Mouse (Mus musculus) embryonic facial prominence, embryonic 12.5 days (tissue): ENCODE results near the gene Ppp6r2. TPM values are rescaled to one million over a fixed set of nuclear protein-coding genes. Genes with fewer than 3 reads are reported as not detected.

ENCODE experiments used
- ATAC-seq: fragments of 200-750 bp; cut with Nextera tagmentation; 2 replicates; pipeline ENCODE4 v1.8.0; 2017; ENCODE audit not compliant: insufficient number of reproducible peaks, insufficient read depth, low FRiP score, low TSS enrichment
- H3K27ac ChIP-seq: fragments of 300-500 bp; sonication (generic); 2 replicates; pipeline ENCODE4 v1.5.1; 2016; ENCODE audit warnings: mild to moderate bottlenecking
- H3K27me3 ChIP-seq: fragments of 300-500 bp; sonication (generic); 2 replicates; pipeline ENCODE4 v1.6.1; 2016; ENCODE audit warnings: mild to moderate bottlenecking, moderate library complexity
- H3K36me3 ChIP-seq: fragments of 300-500 bp; sonication (generic); 2 replicates; pipeline ENCODE4 v1.6.1; 2016; ENCODE audit warnings: mild to moderate bottlenecking
- H3K4me1 ChIP-seq: fragments of 300-500 bp; sonication (generic); 2 replicates; pipeline ENCODE4 v1.6.1; 2016
- H3K4me2 ChIP-seq: fragments of 300-500 bp; sonication (generic); replicated peaks from 2 replicates; pipeline ENCODE4 v1.6.1; 2016; ENCODE audit warnings: mild to moderate bottlenecking, moderate library complexity
- H3K4me3 ChIP-seq: fragments of 300-500 bp; sonication (generic); 2 replicates; pipeline ENCODE4 v1.5.1; 2016; ENCODE audit warnings: mild to moderate bottlenecking
- H3K9ac ChIP-seq: fragments of 300-500 bp; sonication (generic); 2 replicates; pipeline ENCODE4 v1.6.1; 2016; ENCODE audit warnings: mild to moderate bottlenecking, moderate library complexity
- H3K9me3 ChIP-seq: fragments of 300-500 bp; sonication (generic); 2 replicates; pipeline ENCODE4 v1.6.1; 2016; ENCODE audit warnings: mild to moderate bottlenecking, moderate library complexity
- WGBS: fragments of 180-500 bp; shearing (Covaris S2); methylation state at CpG from one replicate; pipeline ENCODE4 v1.1.7; 2016; 5-methylcytosine and 5-hydroxymethylcytosine counted together
- polyA plus RNA-seq: library from polyadenylated mRNA; unstranded; fragments of >200 nt; fragmentation: Nextera tagmentation; extraction: Ambion mirVana; gene quantifications from 2 replicates; pipeline ENCODE4 v1.2.1, GENCODE M21; 2016

Ppp6r2 gene
- polyA plus RNA-seq, 1 experiment from 2014 or later: 38.9 TPM

- Histone ChIP-seq H3K27ac (no peak overlapping the region), H3K4me3 (no peak overlapping the region), H3K9ac (no peak overlapping the region), H3K36me3 (peaks cover 90% of the 10 kb centered on the region), H3K9me3 (no peaks in the 10 kb centered on the region), H3K4me1 (no peaks in the 10 kb centered on the region), H3K4me2 (no peak overlapping the region), H3K27me3 (no peaks in the 10 kb centered on the region)
- no peak for ATAC-seq
- 88% methylated on average over 8 of the region's 8 CpGs for WGBS
These were observed 84.3 kb downstream of the Ppp6r2 start for GRCm38 (mm10) chr15:89295580-89296165.

- peaks cover 90% of the 10 kb centered on the region for H3K36me3 ChIP-seq
- no peak for ATAC-seq
- no peaks in the 10 kb centered on the region for H3K4me1 ChIP-seq
- no peaks in the 10 kb centered on the region for H3K9me3 ChIP-seq
- 93% methylated on average over 1 of the region's 1 CpGs for WGBS
- H3K27ac ChIP-seq: no peak overlapping the region
- no peak overlapping the region for H3K9ac ChIP-seq
- no peaks in the 10 kb centered on the region for H3K27me3 ChIP-seq
- no peak overlapping the region for H3K4me2 ChIP-seq
- no peak overlapping the region for H3K4me3 ChIP-seq
These were observed 85.1 kb downstream of the Ppp6r2 start for GRCm38 (mm10) chr15:89296465-89296864.

DNA sequence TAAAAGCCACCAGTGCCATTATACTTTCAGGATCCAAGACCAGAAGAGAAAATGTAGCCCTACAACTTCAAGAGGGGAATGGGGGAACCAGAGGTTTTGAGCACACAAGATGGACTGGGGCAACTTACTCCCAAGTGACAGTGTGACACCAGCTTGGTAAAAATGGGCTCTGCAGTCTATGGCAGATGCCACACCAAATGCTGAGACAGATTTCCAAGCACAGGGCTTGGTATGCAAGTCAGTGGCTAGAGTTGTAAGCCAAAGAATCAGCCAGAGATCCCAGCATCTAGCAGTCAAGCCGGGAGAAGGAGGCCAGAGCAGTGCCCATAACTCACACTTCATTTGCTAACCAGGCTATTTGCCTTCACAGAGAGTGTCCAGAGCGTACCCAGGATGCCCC lies 86.3 kb downstream of the Ppp6r2 start:
- no peak for ATAC-seq
- 95% methylated on average over 2 of the region's 2 CpGs for WGBS
- Histone ChIP-seq H3K27ac (no peak overlapping the region), H3K4me2 (no peak overlapping the region), H3K36me3 (peaks cover 90% of the 10 kb centered on the region), H3K27me3 (no peaks in the 10 kb centered on the region), H3K4me3 (no peak overlapping the region), H3K9me3 (no peaks in the 10 kb centered on the region), H3K4me1 (no peaks in the 10 kb centered on the region), H3K9ac (no peak overlapping the region)

GRCm38 (mm10) chr15:89300180-89300579 lies 88.8 kb downstream of the Ppp6r2 start:
- H3K36me3 ChIP-seq: peaks cover 90% of the 10 kb centered on the region
- no peak for ATAC-seq
- WGBS: 93% methylated on average over 13 of the region's 13 CpGs

DNA sequence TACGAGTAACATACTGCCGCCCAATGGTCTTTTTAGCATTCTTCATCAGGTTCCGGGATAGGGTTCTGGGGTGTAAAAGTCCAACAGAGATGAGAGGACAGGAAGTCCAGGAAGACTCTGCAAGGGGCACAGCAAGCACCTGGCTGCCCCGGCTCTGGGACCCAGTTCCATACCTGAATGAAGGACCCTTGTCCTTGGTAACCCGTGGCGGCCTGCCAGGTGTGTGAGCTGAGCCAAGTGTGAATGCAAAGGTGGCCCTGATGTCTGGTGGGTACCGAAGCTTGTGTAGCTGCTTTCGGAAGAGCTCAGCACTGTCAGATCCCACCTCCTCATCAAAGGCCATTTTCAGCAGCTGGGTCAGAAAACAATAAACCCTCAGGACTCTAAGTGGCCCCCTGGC lies 89.2 kb downstream of the Ppp6r2 start:
- ATAC-seq: no peak
- WGBS: 93% methylated on average over 8 of the region's 8 CpGs

More at GRCm38 (mm10) chr15:89300180-89300579, 88.8 kb downstream of the Ppp6r2 start:
- Histone ChIP-seq H3K4me3 (no peak overlapping the region), H3K4me1 (no peaks in the 10 kb centered on the region), H3K27ac (no peak overlapping the region), H3K9ac (no peak overlapping the region), H3K27me3 (no peaks in the 10 kb centered on the region), H3K9me3 (no peaks in the 10 kb centered on the region), H3K4me2 (no peak overlapping the region)

GRCm38 (mm10) chr15:89305966-89306365 lies 94.6 kb downstream of the Ppp6r2 start:
- Histone ChIP-seq H3K27me3 (no peaks in the 10 kb centered on the region), H3K9ac (no peak overlapping the region), H3K4me1 (0 out of 2 replicates have a peak, but pooled peaks cover 3% of the 10 kb centered on the region), H3K4me2 (no peak overlapping the region), H3K36me3 (peaks cover 68% of the 10 kb centered on the region), H3K27ac (no peak overlapping the region), H3K4me3 (no peak overlapping the region), H3K9me3 (no peaks in the 10 kb centered on the region)
- WGBS: 61% methylated on average over 1 of the region's 1 CpGs
- no peak for ATAC-seq

More for the DNA sequence above, 89.2 kb downstream of the Ppp6r2 start:
- Histone ChIP-seq H3K4me1 (no peaks in the 10 kb centered on the region), H3K9ac (no peak overlapping the region), H3K9me3 (no peaks in the 10 kb centered on the region), H3K27me3 (no peaks in the 10 kb centered on the region), H3K4me2 (no peak overlapping the region), H3K27ac (no peak overlapping the region), H3K36me3 (peaks cover 90% of the 10 kb centered on the region), H3K4me3 (no peak overlapping the region)

GRCm38 (mm10) chr15:89307461-89307860 lies 96.1 kb downstream of the Ppp6r2 start:
- H3K4me3 ChIP-seq: no peak overlapping the region
- ATAC-seq: no peak
- peaks cover 53% of the 10 kb centered on the region for H3K36me3 ChIP-seq
- 91% methylated on average over 13 of the region's 13 CpGs for WGBS
- H3K27me3 ChIP-seq: no peaks in the 10 kb centered on the region
- no peaks in the 10 kb centered on the region for H3K9me3 ChIP-seq
- H3K9ac ChIP-seq: no peak overlapping the region
- no peak overlapping the region for H3K27ac ChIP-seq
- H3K4me2 ChIP-seq: no peak overlapping the region
- 0 out of 2 replicates have a peak, but pooled peaks cover 3% of the 10 kb centered on the region for H3K4me1 ChIP-seq

DNA sequence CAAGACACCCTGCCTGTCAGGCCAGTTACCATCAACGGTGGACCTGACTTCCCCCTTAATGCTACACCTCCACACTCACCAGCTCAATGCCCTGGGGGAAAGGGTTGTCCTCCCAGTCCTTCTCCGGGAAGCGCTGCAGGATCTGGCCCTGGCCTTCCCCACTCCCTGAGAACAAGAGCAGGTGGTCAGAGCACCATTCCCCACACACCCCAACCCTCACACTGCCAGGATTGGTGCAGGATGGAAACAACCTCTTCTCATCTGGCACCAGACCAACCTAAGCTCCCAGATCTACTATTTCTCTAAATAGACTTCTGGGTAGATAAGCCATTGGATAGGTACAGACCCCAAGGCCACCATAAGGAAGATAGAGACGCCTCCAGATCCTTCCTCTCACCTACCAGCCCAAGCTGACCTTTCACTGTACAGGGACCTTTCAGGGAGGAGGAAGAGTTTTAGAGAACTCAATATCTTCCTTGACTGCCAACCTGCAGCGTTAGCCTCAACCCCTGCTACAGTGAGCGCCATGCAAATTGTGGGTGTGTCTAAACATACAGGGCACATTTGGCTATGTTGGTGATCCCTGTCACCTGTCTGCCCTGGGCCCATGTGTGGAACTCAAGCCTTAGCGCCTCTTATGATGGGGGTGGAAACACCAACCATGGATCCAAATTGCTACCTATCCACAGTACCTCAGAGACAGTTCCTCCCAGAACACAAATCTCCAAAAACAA lies 97.2 kb downstream of the Ppp6r2 start:
- peaks cover 42% of the 10 kb centered on the region for H3K36me3 ChIP-seq
- no peaks in the 10 kb centered on the region for H3K9me3 ChIP-seq
- H3K4me1 ChIP-seq: peaks cover 11% of the 10 kb centered on the region
- no peak overlapping the region for H3K9ac ChIP-seq
- no peak overlapping the region for H3K4me3 ChIP-seq
- H3K27me3 ChIP-seq: no peaks in the 10 kb centered on the region
- no peak overlapping the region for H3K27ac ChIP-seq
- no peak overlapping the region for H3K4me2 ChIP-seq
- ATAC-seq: no peak
- WGBS: 76% methylated on average over 7 of the region's 7 CpGs

DNA sequence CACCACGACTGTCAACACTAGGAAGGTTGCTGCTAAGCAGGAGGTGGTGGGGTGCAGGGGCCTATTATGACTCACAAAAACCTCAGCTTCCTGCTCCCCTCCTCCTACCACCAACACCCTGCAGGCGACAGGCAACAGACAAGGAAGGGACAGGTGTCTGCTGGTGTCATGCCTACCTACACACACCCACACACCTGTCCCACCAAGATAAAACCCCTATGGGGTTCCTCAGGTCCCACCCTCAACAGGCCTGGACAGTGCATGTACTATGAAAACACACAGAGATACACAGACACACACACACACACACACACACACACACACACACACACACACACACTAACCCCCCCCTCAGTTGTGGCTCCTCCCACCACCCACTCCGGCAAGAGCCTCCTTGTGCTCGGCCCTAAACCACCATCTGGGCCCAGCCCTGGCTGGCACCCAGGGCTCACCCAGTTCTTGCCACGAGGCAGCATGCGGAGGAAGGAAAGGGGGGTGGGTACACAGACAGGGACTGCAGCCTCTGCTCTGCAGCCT lies 98.7 kb downstream of the Ppp6r2 start:
- Histone ChIP-seq H3K36me3 (peaks cover 28% of the 10 kb centered on the region), H3K4me3 (no peak overlapping the region), H3K4me2 (no peak overlapping the region), H3K9me3 (no peaks in the 10 kb centered on the region), H3K4me1 (peaks cover 19% of the 10 kb centered on the region), H3K27me3 (no peaks in the 10 kb centered on the region), H3K27ac (no peak overlapping the region), H3K9ac (no peak overlapping the region)
- WGBS: 75% methylated on average over 6 of the region's 6 CpGs
- no peak for ATAC-seq

- 69% methylated on average over 4 of the region's 4 CpGs for WGBS
- Histone ChIP-seq H3K36me3 (no peaks in the 10 kb centered on the region), H3K9ac (no peak overlapping the region), H3K4me1 (peaks cover 19% of the 10 kb centered on the region), H3K9me3 (no peaks in the 10 kb centered on the region), H3K27ac (no peak overlapping the region), H3K27me3 (no peaks in the 10 kb centered on the region), H3K4me3 (peak overlapping the region; percentile 97; the same call in 1 of the 2 replicates), H3K4me2 (peak overlapping the region; percentile 72)
- no peak for ATAC-seq
These were observed 102.0 kb downstream of the Ppp6r2 start for GRCm38 (mm10) chr15:89313359-89313758.

- Histone ChIP-seq H3K27me3 (no peaks in the 10 kb centered on the region), H3K36me3 (no peaks in the 10 kb centered on the region), H3K9me3 (no peaks in the 10 kb centered on the region), H3K27ac (no peak overlapping the region), H3K4me2 (peak overlapping the region; percentile 72), H3K9ac (peak overlapping the region; percentile 90), H3K4me1 (peaks cover 19% of the 10 kb centered on the region), H3K4me3 (peak overlapping the region; percentile 97)
- 33% methylated on average over 3 of the region's 3 CpGs for WGBS
- no peak for ATAC-seq
These were observed 102.8 kb downstream of the Ppp6r2 start for GRCm38 (mm10) chr15:89314107-89314506.
